Mouse (Mus musculus) heart, adult 2 months (tissue): ENCODE measurements around the gene Olfr866.

Experiments
- EP300 ChIP-seq: fragments of 200-500 bp; IDR thresholded peaks from 2 replicates; pipeline ENCODE4 v1.6.1; 2011; ENCODE audit warnings: low read depth, low read length, control low read depth; ENCODE audit not compliant: insufficient read depth
- POLR2A ChIP-seq: fragments of 200-500 bp; IDR thresholded peaks from 2 replicates; pipeline ENCODE4 v1.6.1; 2011; ENCODE audit warnings: mild to moderate bottlenecking, low read depth, low read length, control low read depth; ENCODE audit not compliant: insufficient read depth

- TF ChIP-seq POLR2A (no peak), EP300 (no peak)
Measured at GRCm38 (mm10) chr9:20057462-20057861, 29.6 kb upstream of the Olfr866 start, which contains the start of gene Olfr867.
